Mouse (Mus musculus) limb, embryonic 10.5 days (tissue): Measurements from ENCODE around the gene Ttc7b. TPM values are rescaled to one million over a fixed set of nuclear protein-coding genes. Genes with fewer than 3 reads are reported as not detected.

Source experiments
- DNase-seq: peaks from one replicate; pipeline ENCODE4 v3.0.0-alpha.2; 2017; ENCODE audit warnings: low spot score
- H3K27ac ChIP-seq: fragments of 300-500 bp; sonication (generic); 2 replicates; pipeline ENCODE4 v1.5.1; 2016; ENCODE audit warnings: mild to moderate bottlenecking
- H3K27me3 ChIP-seq: fragments of 300-500 bp; sonication (generic); 2 replicates; pipeline ENCODE4 v1.6.1; 2016; ENCODE audit warnings: low read depth, mild to moderate bottlenecking; ENCODE audit not compliant: poor library complexity, severe bottlenecking
- H3K36me3 ChIP-seq: fragments of 300-500 bp; sonication (generic); 2 replicates; pipeline ENCODE4 v1.6.1; 2016; ENCODE audit warnings: mild to moderate bottlenecking, moderate library complexity
- H3K4me1 ChIP-seq: fragments of 300-500 bp; sonication (generic); 2 replicates; pipeline ENCODE4 v1.6.1; 2016
- H3K4me3 ChIP-seq: fragments of 300-500 bp; sonication (generic); 2 replicates; pipeline ENCODE4 v1.5.1; 2016; ENCODE audit warnings: mild to moderate bottlenecking, moderate library complexity
- H3K9me3 ChIP-seq: fragments of 300-500 bp; sonication (generic); replicated peaks from 2 replicates; pipeline ENCODE4 v1.6.1; 2016; ENCODE audit warnings: mild to moderate bottlenecking
- WGBS: fragments of 180-500 bp; shearing (Covaris S2); methylation state at CpG from one replicate; pipeline ENCODE4 v1.1.7; 2016; 5-methylcytosine and 5-hydroxymethylcytosine counted together
- polyA plus RNA-seq: library from polyadenylated mRNA; unstranded; fragments of >200 nt; fragmentation: Nextera tagmentation; extraction: Ambion mirVana; gene quantifications from 2 replicates; pipeline ENCODE4 v1.2.1, GENCODE M21; 2016

The Ttc7b gene
- polyA plus RNA-seq, 1 experiment from 2014 or later: 4.3 TPM

GRCm38 (mm10) chr12:100535028-100535427 lies 14.4 kb upstream of the Ttc7b start:
- Histone ChIP-seq H3K4me3 (no peak overlapping the region), H3K4me1 (peaks cover 15% of the 10 kb centered on the region), H3K9me3 (no peaks in the 10 kb centered on the region), H3K36me3 (no peaks in the 10 kb centered on the region), H3K27me3 (no peaks in the 10 kb centered on the region), H3K27ac (no peak overlapping the region)
- 76% methylated on average over 12 of the region's 12 CpGs for WGBS
- no peak for DNase-seq

- Histone ChIP-seq H3K27me3 (no peaks in the 10 kb centered on the region), H3K27ac (0 out of 2 replicates have a peak overlapping the region, but pooled peaks have one; percentile 61), H3K9me3 (no peaks in the 10 kb centered on the region), H3K4me1 (peaks cover 21% of the 10 kb centered on the region), H3K36me3 (no peaks in the 10 kb centered on the region), H3K4me3 (no peak overlapping the region)
- DNase-seq: no peak
- 76% methylated on average over 3 of the region's 3 CpGs for WGBS
Observed at GRCm38 (mm10) chr12:100534028-100534427, 13.4 kb upstream of the Ttc7b start.

GRCm38 (mm10) chr12:100533209-100533608 lies 12.6 kb upstream of the Ttc7b start:
- no peak for DNase-seq
- WGBS: 82% methylated on average over 4 of the region's 4 CpGs

GRCm38 (mm10) chr12:100531740-100532139 lies 11.1 kb upstream of the Ttc7b start:
- no peak for DNase-seq
- WGBS: 82% methylated on average over 1 of the region's 1 CpGs
- H3K27me3 ChIP-seq: no peaks in the 10 kb centered on the region

More at GRCm38 (mm10) chr12:100533209-100533608, 12.6 kb upstream of the Ttc7b start:
- no peak overlapping the region for H3K27ac ChIP-seq
- H3K4me3 ChIP-seq: no peak overlapping the region
- no peaks in the 10 kb centered on the region for H3K9me3 ChIP-seq
- H3K36me3 ChIP-seq: no peaks in the 10 kb centered on the region
- H3K4me1 ChIP-seq: peaks cover 30% of the 10 kb centered on the region
- no peaks in the 10 kb centered on the region for H3K27me3 ChIP-seq

GRCm38 (mm10) chr12:100530871-100531270 lies 10.2 kb upstream of the Ttc7b start:
- H3K4me3 ChIP-seq: no peak overlapping the region
- H3K4me1 ChIP-seq: peaks cover 41% of the 10 kb centered on the region
- no peaks in the 10 kb centered on the region for H3K27me3 ChIP-seq
- no peak overlapping the region for H3K27ac ChIP-seq
- H3K9me3 ChIP-seq: no peaks in the 10 kb centered on the region
- WGBS: 85% methylated on average over 5 of the region's 5 CpGs
- H3K36me3 ChIP-seq: no peaks in the 10 kb centered on the region
- no peak for DNase-seq

More at GRCm38 (mm10) chr12:100531740-100532139, 11.1 kb upstream of the Ttc7b start:
- no peak overlapping the region for H3K4me3 ChIP-seq
- peaks cover 41% of the 10 kb centered on the region for H3K4me1 ChIP-seq
- no peaks in the 10 kb centered on the region for H3K36me3 ChIP-seq
- H3K27ac ChIP-seq: no peak overlapping the region
- H3K9me3 ChIP-seq: no peaks in the 10 kb centered on the region

GRCm38 (mm10) chr12:100529651-100530050 lies 9.0 kb upstream of the Ttc7b start:
- peak overlapping the region; percentile 33; the same call in 1 of the 2 replicates for H3K27ac ChIP-seq
- H3K36me3 ChIP-seq: no peaks in the 10 kb centered on the region
- 78% methylated on average over 5 of the region's 5 CpGs for WGBS
- no peaks in the 10 kb centered on the region for H3K9me3 ChIP-seq
- peaks cover 41% of the 10 kb centered on the region for H3K4me1 ChIP-seq
- no peaks in the 10 kb centered on the region for H3K27me3 ChIP-seq
- peak; percentile 21 for DNase-seq
- no peak overlapping the region for H3K4me3 ChIP-seq

GRCm38 (mm10) chr12:100529172-100529571 lies 8.5 kb upstream of the Ttc7b start:
- Histone ChIP-seq H3K9me3 (no peaks in the 10 kb centered on the region), H3K27ac (peak overlapping the region; percentile 33; the same call in 1 of the 2 replicates), H3K4me3 (no peak overlapping the region), H3K36me3 (no peaks in the 10 kb centered on the region), H3K27me3 (no peaks in the 10 kb centered on the region), H3K4me1 (peaks cover 41% of the 10 kb centered on the region)
- WGBS: 18% methylated on average over 8 of the region's 8 CpGs
- peak; percentile 61 for DNase-seq

- Histone ChIP-seq H3K4me1 (peaks cover 41% of the 10 kb centered on the region), H3K36me3 (no peaks in the 10 kb centered on the region), H3K27ac (no peak overlapping the region), H3K27me3 (no peaks in the 10 kb centered on the region), H3K9me3 (no peaks in the 10 kb centered on the region), H3K4me3 (no peak overlapping the region)
- no peak for DNase-seq
- WGBS: 53% methylated on average over 3 of the region's 3 CpGs
Observed at GRCm38 (mm10) chr12:100528246-100528645, 7.6 kb upstream of the Ttc7b start.

- Histone ChIP-seq H3K4me3 (peak overlapping the region; percentile 18; the same call in 1 of the 2 replicates), H3K4me1 (peaks cover 41% of the 10 kb centered on the region), H3K27ac (no peak overlapping the region), H3K36me3 (no peaks in the 10 kb centered on the region), H3K27me3 (no peaks in the 10 kb centered on the region), H3K9me3 (no peaks in the 10 kb centered on the region)
- peak; percentile 56 for DNase-seq
- 13% methylated on average over 9 of the region's 9 CpGs for WGBS
Observed at GRCm38 (mm10) chr12:100527753-100528152, 7.1 kb upstream of the Ttc7b start.

GRCm38 (mm10) chr12:100527241-100527640 lies 6.6 kb upstream of the Ttc7b start:
- H3K4me3 ChIP-seq: peak overlapping the region; percentile 18; the same call in 1 of the 2 replicates

GRCm38 (mm10) chr12:100525939-100526338 lies 5.3 kb upstream of the Ttc7b start:
- WGBS: 63% methylated on average over 1 of the region's 1 CpGs
- Histone ChIP-seq H3K27me3 (no peaks in the 10 kb centered on the region), H3K27ac (no peak overlapping the region), H3K4me1 (peaks cover 41% of the 10 kb centered on the region), H3K36me3 (no peaks in the 10 kb centered on the region), H3K4me3 (no peak overlapping the region), H3K9me3 (no peaks in the 10 kb centered on the region)
- DNase-seq: no peak

More at GRCm38 (mm10) chr12:100527241-100527640, 6.6 kb upstream of the Ttc7b start:
- no peak overlapping the region for H3K27ac ChIP-seq
- DNase-seq: peak; percentile 26
- H3K4me1 ChIP-seq: peaks cover 41% of the 10 kb centered on the region
- WGBS: 88% methylated on average over 9 of the region's 9 CpGs
- H3K36me3 ChIP-seq: no peaks in the 10 kb centered on the region
- H3K27me3 ChIP-seq: no peaks in the 10 kb centered on the region
- no peaks in the 10 kb centered on the region for H3K9me3 ChIP-seq

GRCm38 (mm10) chr12:100520077-100520793 lies 391 bp downstream of the Ttc7b start:
- Histone ChIP-seq H3K4me3 (peak overlapping the region; percentile 90), H3K27me3 (no peaks in the 10 kb centered on the region), H3K36me3 (peaks cover 21% of the 10 kb centered on the region), H3K9me3 (no peaks in the 10 kb centered on the region), H3K27ac (peak overlapping the region; percentile 96), H3K4me1 (peaks cover 21% of the 10 kb centered on the region)
- WGBS: 3% methylated on average over 76 of the region's 76 CpGs
- DNase-seq: peak; percentile 77

- DNase-seq: peak; percentile 38
- H3K36me3 ChIP-seq: peaks cover 21% of the 10 kb centered on the region
- no peaks in the 10 kb centered on the region for H3K9me3 ChIP-seq
- 76% methylated on average over 7 of the region's 7 CpGs for WGBS
- H3K27ac ChIP-seq: peak overlapping the region; percentile 96; the same call in 1 of the 2 replicates
- peaks cover 21% of the 10 kb centered on the region for H3K4me1 ChIP-seq
- peak overlapping the region; percentile 90 for H3K4me3 ChIP-seq
- H3K27me3 ChIP-seq: no peaks in the 10 kb centered on the region
Observed at GRCm38 (mm10) chr12:100519684-100520076, 946 bp downstream of the Ttc7b start.
